Comparison of ENCODE assay signal across 9 mouse cellular contexts in genomic region chr6:36722769-36723549, GRCm38 (mm10).
DNase-seq lines count a peak whose midpoint lies in the region; ATAC-seq lines count a peak whose summit lies in the region.
"Had no signal": no experiment of that assay in that cellular context is flagged by ENCODE, and none has a peak within 500 bp of the region (broad histone marks: within the 10 kb centered on the region; RNA-seq: fewer than 3 reads in every experiment).

No protein-coding gene starts in this region.

- intact Hi-C loops in left cerebral cortex, postnatal 14 days (cut with DNase I), result no loop called here

- no peak for ATAC-seq in intestine, embryonic 16.5 days

- H3K9ac ChIP-seq in intestine, embryonic 16.5 days (ENCODE audit: low read depth, low read length), result no peak overlapping the region

- H3K4me2 ChIP-seq in intestine, embryonic 16.5 days (ENCODE audit: low read depth, low read length), result no peak overlapping the region

- H3K4me3 ChIP-seq in hindbrain, embryonic 10.5 days, result no peak overlapping the region
- H3K4me3 ChIP-seq in intestine, embryonic 16.5 days (ENCODE audit: low read length), result no peak overlapping the region

- H3K4me1 ChIP-seq in hindbrain, embryonic 10.5 days (replicated peaks), result peaks cover 5% of the 10 kb centered on the region; the same call in 1 of the 2 replicates
- no peaks in the 10 kb centered on the region for H3K4me1 ChIP-seq in intestine, embryonic 16.5 days (ENCODE audit: control insufficient read depth, insufficient read depth, low read length)

- DNase-seq in kidney, postnatal 4 days, result peak; percentile 40 to 64
- DNase-seq in kidney, adult 18-20 months, result no peak
- DNase-seq in hindbrain, embryonic 10.5 days (ENCODE audit: low spot score), result peak; percentile 13
- peak; percentile 43 to 62 for DNase-seq in left cerebral cortex, postnatal 14 days (ENCODE audit: low spot score in 2 of 2)
- DNase-seq in right cerebral cortex, postnatal 10 days (ENCODE audit: low spot score in 2 of 2), result peak; percentile 69 to 74
- no peak for DNase-seq in thymus, adult 18-20 months
- DNase-seq in T-cell, adult 2 months (ENCODE audit: low spot score), result no peak
- DNase-seq: heart, postnatal 36 days had no signal

- H3K27ac ChIP-seq in hindbrain, embryonic 10.5 days, result 0 out of 2 replicates have a peak overlapping the region, but pooled peaks have one; percentile 9
- no peak overlapping the region for H3K27ac ChIP-seq in intestine, embryonic 16.5 days (ENCODE audit: low read length)

- WGBS in hindbrain, embryonic 10.5 days, result 74% methylated on average over 5 of the region's 5 CpGs
- WGBS in intestine, embryonic 16.5 days, result 56% methylated on average over 5 of the region's 5 CpGs

- H3K27me3 ChIP-seq in hindbrain, embryonic 10.5 days (ENCODE audit: insufficient read depth, poor library complexity, severe bottlenecking), result no peaks in the 10 kb centered on the region
- H3K27me3 ChIP-seq in intestine, embryonic 16.5 days (replicated peaks; ENCODE audit: control insufficient read depth, insufficient read depth, low read length), result no peaks in the 10 kb centered on the region

- no peaks in the 10 kb centered on the region for H3K9me3 ChIP-seq in hindbrain, embryonic 10.5 days
- no peaks in the 10 kb centered on the region for H3K9me3 ChIP-seq in intestine, embryonic 16.5 days (ENCODE audit: control insufficient read depth, low read length)

- peaks cover 73% of the 10 kb centered on the region for H3K36me3 ChIP-seq in hindbrain, embryonic 10.5 days
- no peaks in the 10 kb centered on the region for H3K36me3 ChIP-seq in intestine, embryonic 16.5 days (ENCODE audit: control insufficient read depth, insufficient read depth, low read length)

Comparison
In these comparisons a context has a peak if more than half of its experiments do, and no peak if none do; other contexts are left out.
1. DNase-seq: peak in kidney, postnatal 4 days (2 of 2), hindbrain, embryonic 10.5 days (single experiment), left cerebral cortex, postnatal 14 days (2 of 2) and right cerebral cortex, postnatal 10 days (2 of 2); none in kidney, adult 18-20 months (single experiment), thymus, adult 18-20 months (0 of 2) and T-cell, adult 2 months (single experiment).